Mouse (Mus musculus) MEL (cell line): ENCODE results near the gene Dsn1.

Experiments
- CTCF ChIP-seq, 3 experiments: IDR thresholded peaks in 2 of 3; conservative IDR thresholded peaks in 1 of 3; 2 replicates each; pipeline ENCODE4 v1.5.1; 2011 to 2012; ENCODE audit warnings: low read length in 3 of 3, low read depth in 2 of 3, mild to moderate bottlenecking in 2 of 3, improper control_type of control experiment in 1 of 3, inconsistent platforms in 1 of 3, mixed read lengths in 1 of 3, moderate library complexity in 1 of 3; ENCODE audit not compliant: control insufficient read depth in 1 of 3, insufficient read depth in 1 of 3, poor library complexity in 1 of 3, severe bottlenecking in 1 of 3
- ELF1 ChIP-seq: IDR thresholded peaks from 2 replicates; pipeline ENCODE4 v1.6.1; 2014; ENCODE audit warnings: low read depth, mild to moderate bottlenecking, inconsistent platforms, low read length, improper control_type of control experiment, moderate library complexity
- POLR2A ChIP-seq, 2 experiments: IDR thresholded peaks; 2 replicates each; pipeline ENCODE4 v1.6.1; 2011 to 2012; ENCODE audit warnings: low read length in 2 of 2, mild to moderate bottlenecking in 2 of 2, control low read depth in 1 of 2, improper control_type of control experiment in 1 of 2, low read depth in 1 of 2, moderate library complexity in 1 of 2; ENCODE audit not compliant: control insufficient read depth in 1 of 2, insufficient read depth in 1 of 2, poor library complexity in 1 of 2

- no peak for TF ChIP-seq CTCF (IDR thresholded peaks at IDR 0.05 in 2 of 3, conservative IDR thresholded peaks at IDR 0.05 in 1 of 3; ENCODE audit: control insufficient read depth in 1 of 3, insufficient read depth in 1 of 3, low read depth in 2 of 3, low read length in 3 of 3, poor library complexity in 1 of 3, severe bottlenecking in 1 of 3)
- no peak for TF ChIP-seq ELF1
- TF ChIP-seq POLR2A (IDR thresholded peaks at IDR 0.05; ENCODE audit: control insufficient read depth in 1 of 2, insufficient read depth in 1 of 2, low read depth in 1 of 2, low read length in 2 of 2, poor library complexity in 1 of 2), result no peak
These were observed 49.9 kb downstream of the Dsn1 start for GRCm38 (mm10) chr2:156957035-156957434.
